Mouse (Mus musculus): ENCODE results near the gene Plagl2. TPM values are rescaled to one million over a fixed set of nuclear protein-coding genes. Genes with fewer than 3 reads are reported as not detected.

Plagl2 gene
- total RNA-seq, 2 experiments from 2014 or later = 5.7 to 43.8 TPM

GRCm38 (mm10) chr2:153198485-153198884 is 42.7 kb downstream of the Plagl2 start:
- ATAC-seq (ENCODE audit: poor library complexity, severe bottlenecking) = peak; percentile 22; the same call in 1 of the 2 replicates

GRCm38 (mm10) chr2:153194255-153194654 is 47.0 kb downstream of the Plagl2 start:
- ATAC-seq (ENCODE audit: poor library complexity, severe bottlenecking) = no peak

GRCm38 (mm10) chr2:153191242-153191641 is 50.0 kb downstream of the Plagl2 start:
- ATAC-seq (ENCODE audit: poor library complexity, severe bottlenecking) = no peak

DNA sequence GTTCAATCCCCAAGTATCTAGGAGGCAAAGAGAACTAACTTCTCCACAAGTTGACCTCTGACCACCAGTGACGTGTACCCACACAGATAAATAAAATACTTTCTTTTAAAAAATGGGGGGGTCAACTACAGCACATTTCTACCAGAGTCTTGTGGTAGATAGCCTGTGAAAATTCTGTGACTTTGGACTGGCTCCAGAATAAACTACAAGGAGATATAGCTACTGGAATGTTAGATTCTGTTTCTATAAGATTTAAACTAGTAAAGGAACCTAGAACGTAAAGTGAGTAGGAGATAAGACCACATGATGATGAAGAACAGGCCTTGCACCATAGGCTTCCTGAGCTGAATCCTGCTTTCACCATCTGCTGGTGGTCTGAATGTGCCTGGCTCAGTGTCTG is 53.4 kb downstream of the Plagl2 start:
- ATAC-seq (ENCODE audit: poor library complexity, severe bottlenecking) = no peak

- ATAC-seq (ENCODE audit: poor library complexity, severe bottlenecking) = no peak
These were observed 55.0 kb downstream of the Plagl2 start for GRCm38 (mm10) chr2:153186176-153186591.

- no peak for ATAC-seq (ENCODE audit: poor library complexity, severe bottlenecking)
These were observed 61.3 kb downstream of the Plagl2 start for GRCm38 (mm10) chr2:153179961-153180360.

GRCm38 (mm10) chr2:153179126-153179860 is 61.9 kb downstream of the Plagl2 start:
- no peak for ATAC-seq (ENCODE audit: poor library complexity, severe bottlenecking)

Other genes starting within 250 kb of the Plagl2 start
- gene Pdrg1, start 226.0 kb downstream of the Plagl2 start, total RNA-seq (2015) = 34.0 and 38.6 TPM in 2 replicates
- gene Pdrg1, start 226.0 kb downstream of the Plagl2 start, total RNA-seq (2017) = 80.2 and 129 TPM in 2 replicates
- not detected in 2 replicates for gene Xkr7, start 209.6 kb downstream of the Plagl2 start, total RNA-seq (2015)
- not detected in 2 replicates for gene Xkr7, start 209.6 kb downstream of the Plagl2 start, total RNA-seq (2017)
- gene Ccm2l, start 175.5 kb downstream of the Plagl2 start, total RNA-seq (2015) = 0.59 TPM in 1 of 2 replicates, not detected in the other
- 0.22 TPM in 1 of 2 replicates, not detected in the other for gene Ccm2l, start 175.5 kb downstream of the Plagl2 start, total RNA-seq (2017)
- 207 and 212 TPM in 2 replicates for gene Hck, start 133.0 kb downstream of the Plagl2 start, total RNA-seq (2015)
- 279 and 282 TPM in 2 replicates for gene Hck, start 133.0 kb downstream of the Plagl2 start, total RNA-seq (2017)
- gene Tm9sf4, start 80.1 kb downstream of the Plagl2 start, total RNA-seq (2015) = 50.1 and 56.9 TPM in 2 replicates
- gene Tm9sf4, start 80.1 kb downstream of the Plagl2 start, total RNA-seq (2017) = 78.7 and 85.5 TPM in 2 replicates
- gene Tspyl3, start 16.0 kb downstream of the Plagl2 start, total RNA-seq (2015) = 5.6 and 6.2 TPM in 2 replicates
- 4.0 and 6.5 TPM in 2 replicates for gene Tspyl3, start 16.0 kb downstream of the Plagl2 start, total RNA-seq (2017)
- 6.2 and 8.1 TPM in 2 replicates for gene Pofut1, start 107 bp upstream of the Plagl2 start, total RNA-seq (2015)
- 12.2 and 12.8 TPM in 2 replicates for gene Pofut1, start 107 bp upstream of the Plagl2 start, total RNA-seq (2017)
- gene Kif3b, start 50.0 kb upstream of the Plagl2 start, total RNA-seq (2015) = 13.2 and 16.5 TPM in 2 replicates
- 23.5 and 30.2 TPM in 2 replicates for gene Kif3b, start 50.0 kb upstream of the Plagl2 start, total RNA-seq (2017)
- gene Asxl1, start 104.4 kb upstream of the Plagl2 start, total RNA-seq (2015) = 29.3 and 40.6 TPM in 2 replicates
- 30.9 and 35.4 TPM in 2 replicates for gene Asxl1, start 104.4 kb upstream of the Plagl2 start, total RNA-seq (2017)